In genomic region chr3:115823741-115824140, GRCm38 (mm10) we compare ENCODE assay signal across 15 mouse cellular contexts.
"Had no signal": no experiment of that assay in that cellular context is flagged by ENCODE, and none has a peak within 500 bp of the region (broad histone marks: within the 10 kb centered on the region; RNA-seq: fewer than 3 reads in every experiment).

No protein-coding gene starts in this region.

- H3K27me3 ChIP-seq: neural tube, embryonic 12.5 days; neural tube, embryonic 13.5 days; neural tube, embryonic 15.5 days; stomach, embryonic 15.5 days had no signal

- H3K36me3 ChIP-seq: neural tube, embryonic 12.5 days; neural tube, embryonic 13.5 days; neural tube, embryonic 15.5 days; stomach, embryonic 15.5 days had no signal

- DNase-seq: retina, postnatal 1 day; right cerebral cortex, adult 18-20 months; right cerebral cortex, postnatal 14 days; right cerebral cortex, postnatal 25 days; right cerebral cortex, postnatal 4 days; thymus, adult 18-20 months; thymus, adult 2 months; thymus, postnatal 14 days; thymus, postnatal 25 days; thymus, postnatal 36 days; thymus, postnatal 4 days had no signal
